Mouse (Mus musculus) spleen, postnatal 14 days (tissue): ENCODE results near the gene Nnat.

ENCODE experiments used
- DNase-seq, 2 experiments: peaks; one replicate each; pipeline ENCODE4 v3.0.0; 2021 to 2022; ENCODE audit warnings: low spot score in 2 of 2

Gene Nnat

GRCm38 (mm10) chr2:157559858-157560257 lies at the start of gene Nnat:
Gene Nnat, plus strand, starts transcription at chr2:157560078.
- no peak for DNase-seq

GRCm38 (mm10) chr2:157512859-157513258 lies 47.0 kb upstream of the Nnat start:
- DNase-seq, result no peak

GRCm38 (mm10) chr2:157513737-157514208 lies 46.1 kb upstream of the Nnat start:
- no peak for DNase-seq

GRCm38 (mm10) chr2:157514353-157514752 lies 45.5 kb upstream of the Nnat start:
- no peak for DNase-seq

GRCm38 (mm10) chr2:157517526-157517925 lies 42.4 kb upstream of the Nnat start:
- no peak for DNase-seq

GRCm38 (mm10) chr2:157518451-157518850 lies 41.4 kb upstream of the Nnat start:
- DNase-seq, result no peak

GRCm38 (mm10) chr2:157519452-157519851 lies 40.4 kb upstream of the Nnat start:
- DNase-seq, result no peak

- no peak for DNase-seq
These were observed 39.4 kb upstream of the Nnat start for GRCm38 (mm10) chr2:157520496-157520895.

- no peak for DNase-seq
These were observed 37.3 kb upstream of the Nnat start for GRCm38 (mm10) chr2:157522556-157522955.

- no peak for DNase-seq
These were observed 29.6 kb upstream of the Nnat start for GRCm38 (mm10) chr2:157530056-157530955.

- no peak for DNase-seq
These were observed 28.0 kb upstream of the Nnat start for GRCm38 (mm10) chr2:157531681-157532426.

GRCm38 (mm10) chr2:157534163-157534562 lies 25.7 kb upstream of the Nnat start:
- no peak for DNase-seq

GRCm38 (mm10) chr2:157536476-157537081 lies 23.3 kb upstream of the Nnat start:
- no peak for DNase-seq

- DNase-seq, result no peak
These were observed 22.8 kb upstream of the Nnat start for GRCm38 (mm10) chr2:157537118-157537517.

- no peak for DNase-seq
These were observed 19.6 kb upstream of the Nnat start for GRCm38 (mm10) chr2:157540073-157540952.

- DNase-seq, result no peak
These were observed 18.8 kb upstream of the Nnat start for GRCm38 (mm10) chr2:157540953-157541569.

GRCm38 (mm10) chr2:157541631-157542030 lies 18.2 kb upstream of the Nnat start:
- no peak for DNase-seq

GRCm38 (mm10) chr2:157542415-157542814 lies 17.5 kb upstream of the Nnat start:
- no peak for DNase-seq

- DNase-seq, result no peak
These were observed 15.5 kb upstream of the Nnat start for GRCm38 (mm10) chr2:157544333-157544888.

- DNase-seq, result no peak
These were observed 13.2 kb upstream of the Nnat start for GRCm38 (mm10) chr2:157546686-157547085.
